Mouse (Mus musculus): Measurements from ENCODE around the gene Ciapin1. TPM values are rescaled to one million over a fixed set of nuclear protein-coding genes. Genes with fewer than 3 reads are reported as not detected.

Ciapin1 gene
- total and polyA plus RNA-seq, 3 experiments, result 122 to 263 TPM; not detected in 1

GRCm38 (mm10) chr8:94863897-94864673 lies 25.9 kb upstream of the Ciapin1 start:
- Histone ChIP-seq H3K4me1 (ENCODE audit: control insufficient read depth in 1 of 2, insufficient read depth in 2 of 2, low read length in 2 of 2) (0 out of 4 replicates have a peak, but pooled peaks cover 0 to 3% of the 10 kb centered on the region in 2 experiments), H3K27me3 (ENCODE audit: control insufficient read depth in 1 of 2, insufficient read depth in 2 of 2, low read length in 2 of 2) (no peaks in the 10 kb centered on the region), H3K4me3 (ENCODE audit: control insufficient read depth in 1 of 2, insufficient read depth in 1 of 2, low read depth in 2 of 2, low read length in 2 of 2) (no peak overlapping the region), H3K9ac (ENCODE audit: control insufficient read depth, low read depth, low read length, poor library complexity, severe bottlenecking) (no peak overlapping the region), H3K9me3 (replicated peaks; ENCODE audit: insufficient read depth, low read length) (no peaks in the 10 kb centered on the region), H3K36me3 (ENCODE audit: control insufficient read depth in 1 of 2, insufficient read depth in 2 of 2, low read length in 2 of 2) (peaks cover under 1 to 3% of the 10 kb centered on the region in 2 experiments), H3K79me2 (ENCODE audit: control insufficient read depth, insufficient read depth, low read length, poor library complexity) (peaks cover 5% of the 10 kb centered on the region), H3K27ac (ENCODE audit: control insufficient read depth, low read depth, low read length) (no peak overlapping the region)
- no peak for DNase-seq (ENCODE audit: low read depth, low spot score)
- TF ChIP-seq CTCF (IDR thresholded peaks at IDR 0.05 in 2 of 3, conservative IDR thresholded peaks at IDR 0.05 in 1 of 3; ENCODE audit: control insufficient read depth in 1 of 3, insufficient read depth in 1 of 3, low read depth in 2 of 3, low read length in 3 of 3, poor library complexity in 1 of 3, severe bottlenecking in 1 of 3) (0 out of 6 replicates have a peak, but pooled peaks of 1 of the 3 experiments have one; percentile 8), JUND (IDR thresholded peaks at IDR 0.05; ENCODE audit: low read depth, low read length) (no peak)

GRCm38 (mm10) chr8:94862487-94863220 lies 24.5 kb upstream of the Ciapin1 start:
- Histone ChIP-seq H3K27me3 (ENCODE audit: control insufficient read depth in 1 of 2, insufficient read depth in 2 of 2, low read length in 2 of 2) (no peaks in the 10 kb centered on the region), H3K36me3 (ENCODE audit: control insufficient read depth in 1 of 2, insufficient read depth in 2 of 2, low read length in 2 of 2) (peaks cover 3 to 7% of the 10 kb centered on the region in 2 experiments), H3K27ac (ENCODE audit: control insufficient read depth, low read depth, low read length) (no peak overlapping the region), H3K9ac (ENCODE audit: control insufficient read depth, low read depth, low read length, poor library complexity, severe bottlenecking) (no peak overlapping the region), H3K9me3 (replicated peaks; ENCODE audit: insufficient read depth, low read length) (no peaks in the 10 kb centered on the region), H3K4me1 (ENCODE audit: control insufficient read depth in 1 of 2, insufficient read depth in 2 of 2, low read length in 2 of 2) (0 out of 4 replicates have a peak, but pooled peaks cover 0 to 3% of the 10 kb centered on the region in 2 experiments), H3K4me3 (ENCODE audit: control insufficient read depth in 1 of 2, insufficient read depth in 1 of 2, low read depth in 2 of 2, low read length in 2 of 2) (no peak overlapping the region), H3K79me2 (ENCODE audit: control insufficient read depth, insufficient read depth, low read length, poor library complexity) (peaks cover 14% of the 10 kb centered on the region)
- no peak for TF ChIP-seq CHD2 (IDR thresholded peaks at IDR 0.05; ENCODE audit: low read length)
- TF ChIP-seq POLR2AphosphoS2 (IDR thresholded peaks at IDR 0.05; ENCODE audit: low read length), result no peak
- no peak for TF ChIP-seq NRF1 (IDR thresholded peaks at IDR 0.05; ENCODE audit: insufficient read depth, low read depth, low read length, poor library complexity, severe bottlenecking)
- no peak for TF ChIP-seq USF1 (IDR thresholded peaks at IDR 0.05; ENCODE audit: low read depth, low read length)
- no peak for TF ChIP-seq GABPA (IDR thresholded peaks at IDR 0.05; ENCODE audit: low read depth, low read length)
- no peak for DNase-seq (ENCODE audit: low read depth, low spot score)

- Histone ChIP-seq H3K4me1 (ENCODE audit: control insufficient read depth in 1 of 2, insufficient read depth in 2 of 2, low read length in 2 of 2) (0 out of 4 replicates have a peak, but pooled peaks cover 0 to 3% of the 10 kb centered on the region in 2 experiments), H3K79me2 (ENCODE audit: control insufficient read depth, insufficient read depth, low read length, poor library complexity) (peaks cover 17% of the 10 kb centered on the region), H3K9me3 (replicated peaks; ENCODE audit: insufficient read depth, low read length) (no peaks in the 10 kb centered on the region), H3K9ac (ENCODE audit: control insufficient read depth, low read depth, low read length, poor library complexity, severe bottlenecking) (no peak overlapping the region), H3K36me3 (ENCODE audit: control insufficient read depth in 1 of 2, insufficient read depth in 2 of 2, low read length in 2 of 2) (peaks cover 3 to 10% of the 10 kb centered on the region in 2 experiments), H3K4me3 (ENCODE audit: control insufficient read depth in 1 of 2, insufficient read depth in 1 of 2, low read depth in 2 of 2, low read length in 2 of 2) (no peak overlapping the region), H3K27me3 (ENCODE audit: control insufficient read depth in 1 of 2, insufficient read depth in 2 of 2, low read length in 2 of 2) (no peaks in the 10 kb centered on the region), H3K27ac (ENCODE audit: control insufficient read depth, low read depth, low read length) (no peak overlapping the region)
- peak; percentile 77 for DNase-seq (ENCODE audit: low read depth, low spot score)
- TF ChIP-seq ZC3H11A (IDR thresholded peaks at IDR 0.05; ENCODE audit: low read depth, low read length), result no peak
- TF ChIP-seq UBTF (IDR thresholded peaks at IDR 0.05; ENCODE audit: borderline replicate concordance, insufficient read depth, low read depth, low read length), result no peak
- TF ChIP-seq HCFC1 (IDR thresholded peaks at IDR 0.05; ENCODE audit: low read depth, low read length), result peak; percentile 46; the same call in 1 of the 2 replicates
- TF ChIP-seq MAZ (IDR thresholded peaks at IDR 0.05; ENCODE audit: low read depth, low read length), result no peak
- TF ChIP-seq BHLHE40 (IDR thresholded peaks at IDR 0.05; ENCODE audit: borderline replicate concordance, low read depth, low read length), result no peak
- peak; percentile 67 to 89 (median 85) for TF ChIP-seq CTCF (IDR thresholded peaks at IDR 0.05 in 2 of 3, conservative IDR thresholded peaks at IDR 0.05 in 1 of 3; ENCODE audit: control insufficient read depth in 1 of 3, insufficient read depth in 1 of 3, low read depth in 2 of 3, low read length in 3 of 3, poor library complexity in 1 of 3, severe bottlenecking in 1 of 3)
- 0 out of 2 replicates have a peak, but pooled peaks have one; percentile 22 for TF ChIP-seq MYC (IDR thresholded peaks at IDR 0.05; ENCODE audit: low read depth, low read length)
- TF ChIP-seq SMC3 (IDR thresholded peaks at IDR 0.05; ENCODE audit: low read depth, low read length), result peak; percentile 35
- TF ChIP-seq POLR2AphosphoS5 (IDR thresholded peaks at IDR 0.05; ENCODE audit: borderline replicate concordance, low read depth, low read length), result no peak
These were observed 23.3 kb upstream of the Ciapin1 start for GRCm38 (mm10) chr8:94861352-94861910.

Measured in MEL (cell line).